Mouse (Mus musculus) thymus, adult 2 months (tissue): ENCODE measurements around the gene Cpox.

Source experiments
- CTCF ChIP-seq: fragments of 200-500 bp; IDR thresholded peaks from 2 replicates; pipeline ENCODE4 v1.5.1; 2012; ENCODE audit warnings: mild to moderate bottlenecking, control low read depth, low read length, moderate library complexity, borderline replicate concordance; ENCODE audit not compliant: control insufficient read depth, poor library complexity, insufficient read depth; ENCODE audit errors: extremely low read depth
- POLR2A ChIP-seq: fragments of 200-500 bp; IDR thresholded peaks from 2 replicates; pipeline ENCODE4 v1.6.1; 2012; ENCODE audit warnings: mild to moderate bottlenecking, low read length, control low read depth, moderate library complexity; ENCODE audit not compliant: control insufficient read depth, poor library complexity, insufficient read depth; ENCODE audit errors: extremely low read depth

- TF ChIP-seq CTCF (no peak), POLR2A (no peak)
Measured at GRCm38 (mm10) chr16:58726680-58727476, 56.8 kb downstream of the Cpox start.
